Mouse (Mus musculus) cortical plate, adult 2 months (tissue): ENCODE measurements around the gene Ces3a.

Source experiments
- CTCF ChIP-seq: fragments of 200-500 bp; IDR thresholded peaks from 2 replicates; pipeline ENCODE4 v1.5.1; 2011; ENCODE audit warnings: mild to moderate bottlenecking, control low read depth, low read length; ENCODE audit not compliant: insufficient read depth; ENCODE audit errors: extremely low read depth
- POLR2A ChIP-seq: fragments of 200-500 bp; IDR thresholded peaks from 2 replicates; pipeline ENCODE4 v1.6.1; 2011; ENCODE audit warnings: mild to moderate bottlenecking, low read length, control low read depth; ENCODE audit not compliant: insufficient read depth; ENCODE audit errors: extremely low read depth

DNA sequence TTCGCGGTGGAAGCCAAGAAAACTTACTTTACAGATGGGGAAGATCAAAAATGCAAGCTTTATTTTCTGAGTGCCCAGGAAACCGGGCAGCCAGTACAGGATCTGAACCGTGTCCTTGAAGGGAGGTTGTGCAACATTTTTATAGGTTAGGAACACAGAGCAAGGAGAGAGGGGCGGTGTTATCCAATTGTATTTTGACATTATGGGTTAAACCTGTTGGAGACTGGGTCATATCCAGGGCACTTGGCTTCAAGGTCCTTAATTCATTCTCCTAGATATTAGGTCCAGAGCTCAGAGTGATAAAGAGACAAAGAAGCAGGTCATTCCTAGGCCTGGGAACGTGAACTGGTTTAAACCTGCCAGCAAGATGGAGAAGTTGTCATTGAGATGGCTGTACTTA lies 49.2 kb upstream of the Ces3a start:
- TF ChIP-seq POLR2A (no peak), CTCF (no peak)
